Mouse (Mus musculus) C2C12 (cell line): ENCODE measurements around the gene Gse1.

Source experiments
- CEBPB ChIP-seq: IDR thresholded peaks from one replicate; pipeline ENCODE4 v1.6.1; 2011; ENCODE audit warnings: low read depth, mild to moderate bottlenecking, control low read depth, moderate library complexity
- CTCF ChIP-seq: IDR thresholded peaks from one replicate; pipeline ENCODE4 v1.5.1; 2011; ENCODE audit not compliant: control insufficient read depth, insufficient read depth, insufficient read length
- MAX ChIP-seq: IDR thresholded peaks from one replicate; pipeline ENCODE4 v1.6.1; 2011; ENCODE audit warnings: mild to moderate bottlenecking, control low read depth
- USF1 ChIP-seq: IDR thresholded peaks from one replicate; pipeline ENCODE4 v1.6.1; 2011; ENCODE audit warnings: low read depth, mild to moderate bottlenecking, control low read depth, moderate library complexity

GRCm38 (mm10) chr8:120539381-120539774 lies 311.1 kb downstream of the Gse1 start:
- TF ChIP-seq CTCF (no peak), USF1 (no peak), CEBPB (no peak), MAX (no peak)
